Mouse (Mus musculus) small intestine, adult 2 months (tissue): ENCODE data around the gene Alyref.

Experiments used
- CTCF ChIP-seq: fragments of 200-500 bp; IDR thresholded peaks from 2 replicates; pipeline ENCODE4 v1.5.1; 2012; ENCODE audit warnings: low read depth, mild to moderate bottlenecking, control low read depth, inconsistent platforms, low read length, moderate library complexity, mixed read lengths; ENCODE audit not compliant: insufficient replicate concordance, insufficient read length; ENCODE audit errors: extremely low read depth
- POLR2A ChIP-seq: fragments of 200-500 bp; IDR thresholded peaks from 2 replicates; pipeline ENCODE4 v1.6.1; 2012; ENCODE audit warnings: low read depth, mild to moderate bottlenecking, control low read depth, inconsistent platforms, low read length, moderate library complexity

- TF ChIP-seq CTCF (no peak), POLR2A (no peak)
Measured at GRCm38 (mm10) chr11:120626785-120627467, 28.8 kb upstream of the Alyref start.
